Mouse (Mus musculus): ENCODE results near the gene Pex11b. TPM values are rescaled to one million over a fixed set of nuclear protein-coding genes. Genes with fewer than 3 reads are reported as not detected.

The Pex11b gene
- total RNA-seq, 2 experiments from 2014 or later: 57.1 to 59.6 TPM

GRCm38 (mm10) chr3:96688854-96689253 lies 53.7 kb downstream of the Pex11b start:
- Histone ChIP-seq H3K4me3 (no peak overlapping the region), H3K27ac (no peak overlapping the region)
- no peak for DNase-seq (ENCODE audit: low spot score in 2 of 2)
- no peak for TF ChIP-seq CTCF (conservative IDR thresholded peaks at IDR 0.05)

GRCm38 (mm10) chr3:96690298-96690697 lies 55.1 kb downstream of the Pex11b start:
- Histone ChIP-seq H3K27ac (no peak overlapping the region), H3K4me3 (no peak overlapping the region)
- TF ChIP-seq CTCF (conservative IDR thresholded peaks at IDR 0.05): peak; percentile 20; the same call in 1 of the 2 replicates
- DNase-seq (ENCODE audit: low spot score in 2 of 2): no peak

GRCm38 (mm10) chr3:96692506-96692905 lies 57.3 kb downstream of the Pex11b start:
- no peak overlapping the region for H3K4me3 ChIP-seq
- H3K27ac ChIP-seq: no peak overlapping the region
- peak; percentile 63 for TF ChIP-seq CTCF (conservative IDR thresholded peaks at IDR 0.05)
- DNase-seq (ENCODE audit: low spot score in 2 of 2): no peak

- no peak for DNase-seq (ENCODE audit: low spot score in 2 of 2)
- H3K27ac ChIP-seq: no peak overlapping the region
- no peak overlapping the region for H3K4me3 ChIP-seq
- TF ChIP-seq CTCF (conservative IDR thresholded peaks at IDR 0.05): no peak
These were observed 58.4 kb downstream of the Pex11b start for GRCm38 (mm10) chr3:96693579-96693978.

Other genes with a start within 250 kb of the Pex11b start
- not detected for gene BC107364, start 183.1 kb upstream of the Pex11b start, total RNA-seq (2021)
- gene Hfe2, start 110.2 kb upstream of the Pex11b start, total RNA-seq (2021): under 1 TPM in 1 of 2 experiments, not detected in 1; 0.23 TPM
- 10 to 100 TPM; 22.6 to 36.4 TPM for gene Txnip, start 77.4 kb upstream of the Pex11b start, total RNA-seq (2021)
- gene Gm16253, start 58.4 kb upstream of the Pex11b start, total RNA-seq (2021): not detected
- gene Polr3gl, start 41.2 kb upstream of the Pex11b start, total RNA-seq (2021): 10 to 100 TPM; 32.1 to 34.4 TPM
- 10 to 100 TPM; 55.2 to 56.7 TPM for gene Ankrd34a, start 38.7 kb upstream of the Pex11b start, total RNA-seq (2021)
- 10 to 100 TPM; 29.0 to 29.1 TPM for gene Lix1l, start 34.2 kb upstream of the Pex11b start, total RNA-seq (2021)
- gene Rbm8a, start 5.4 kb upstream of the Pex11b start, total RNA-seq (2021): 10 to 100 TPM; 51.4 to 52.0 TPM
- gene Gm42957, start 98 bp downstream of the Pex11b start, total RNA-seq (2021): under 1 TPM; 0.12 to 0.87 TPM
- 1 to 10 TPM; 2.0 to 3.1 TPM for gene Itga10, start 10.2 kb downstream of the Pex11b start, total RNA-seq (2021)
- gene Ankrd35, start 34.8 kb downstream of the Pex11b start, total RNA-seq (2021): 1 to 10 TPM; 6.3 to 6.7 TPM
- gene Pias3, start 61.0 kb downstream of the Pex11b start, total RNA-seq (2021): 10 to 100 TPM; 32.5 to 44.4 TPM
- gene Nudt17, start 73.2 kb downstream of the Pex11b start, total RNA-seq (2021): 10 to 100 TPM; 15.0 to 16.2 TPM
- 10 to 100 TPM; 23.5 to 24.0 TPM for gene Polr3c, start 92.3 kb downstream of the Pex11b start, total RNA-seq (2021)
- 10 to 100 TPM; 59.7 to 61.3 TPM for gene Rnf115, start 92.3 kb downstream of the Pex11b start, total RNA-seq (2021)
- gene Pdzk1, start 193.9 kb downstream of the Pex11b start, total RNA-seq (2021): under 1 TPM in 1 of 2 experiments, not detected in 1; 0.33 TPM
- not detected for gene Cd160, start 194.0 kb downstream of the Pex11b start, total RNA-seq (2021)